Mouse (Mus musculus) kidney, adult 2 months (tissue): ENCODE measurements around the gene Itpa. TPM values are rescaled to one million over a fixed set of nuclear protein-coding genes. Genes with fewer than 3 reads are reported as not detected.
"Not testable (repeated sequence)": the region's sequence is repeated elsewhere in the genome, so short reads cannot be mapped to it uniquely, and the experiment has no call there.

Source experiments
- DNase-seq: peaks from one replicate; pipeline ENCODE4 v3.0.0; 2021
- H3K27ac ChIP-seq: fragments of 200-500 bp; 2 replicates; pipeline ENCODE4 v1.5.1; 2012; ENCODE audit warnings: low read depth, low read length, control low read depth, inconsistent platforms; ENCODE audit not compliant: insufficient read depth
- H3K27me3 ChIP-seq: fragments of 200-500 bp; replicated peaks from 2 replicates; pipeline ENCODE4 v1.6.1; 2012; ENCODE audit warnings: mild to moderate bottlenecking, moderate library complexity, low read length, inconsistent platforms; ENCODE audit not compliant: control insufficient read depth, insufficient read depth
- H3K36me3 ChIP-seq: fragments of 200-500 bp; 2 replicates; pipeline ENCODE4 v1.6.1; 2012; ENCODE audit warnings: mild to moderate bottlenecking, moderate library complexity, low read length, inconsistent platforms; ENCODE audit not compliant: control insufficient read depth, insufficient read depth
- H3K4me1 ChIP-seq: fragments of 200-500 bp; 2 replicates; pipeline ENCODE4 v1.6.1; 2011; ENCODE audit warnings: low read length; ENCODE audit not compliant: control insufficient read depth, insufficient read depth
- H3K4me3 ChIP-seq: fragments of 200-500 bp; 2 replicates; pipeline ENCODE4 v1.5.1; 2011; ENCODE audit warnings: mild to moderate bottlenecking, low read depth, low read length, control low read depth; ENCODE audit not compliant: insufficient read depth
- CTCF ChIP-seq: fragments of 200-500 bp; conservative IDR thresholded peaks from 2 replicates; pipeline ENCODE4 v1.5.1; 2011; ENCODE audit warnings: low read depth, mild to moderate bottlenecking, control low read depth, low read length, moderate library complexity, mixed read lengths; ENCODE audit not compliant: insufficient read depth, insufficient read length
- POLR2A ChIP-seq: fragments of 200-500 bp; IDR thresholded peaks from one replicate; pipeline ENCODE4 v1.6.1; 2011; ENCODE audit warnings: low read depth, low read length, control low read depth
- WGBS: fragments of 180-500 bp; shearing (Covaris S2); methylation state at CpG from one replicate; pipeline ENCODE4 v1.1.7; 2018; 5-methylcytosine and 5-hydroxymethylcytosine counted together
- polyA plus RNA-seq: library from polyadenylated mRNA; depleted of rRNA; stranded (reverse); fragments of >200 nt; gene quantifications from 2 replicates; pipeline ENCODE4 v1.2.3, GENCODE M21; 2012

Itpa gene
- polyA plus RNA-seq, 1 experiment: 34.2 TPM

- TF ChIP-seq CTCF (no peak), POLR2A (no peak)
- Histone ChIP-seq H3K27me3 (no peaks in the 10 kb centered on the region), H3K4me1 (peaks cover 36% of the 10 kb centered on the region), H3K27ac (peak within 1 kb of the TSS; percentile 88), H3K36me3 (no peaks in the 10 kb centered on the region), H3K4me3 (peak within 1 kb of the TSS; percentile 99)
- WGBS: 4% methylated on average over 40 of the region's 40 CpGs
- DNase-seq: peak; percentile 96
These were observed 24.6 kb upstream of the Itpa start, which contains the start of gene Lzts3 for GRCm38 (mm10) chr2:130642684-130643369. Gene Lzts3, minus strand, starts transcription at chr2:130642803.

- no peak overlapping the region for H3K4me3 ChIP-seq
- WGBS: 82% methylated on average over 4 of the region's 4 CpGs
- peaks cover 22% of the 10 kb centered on the region for H3K4me1 ChIP-seq
- no peak for DNase-seq
- no peak overlapping the region for H3K27ac ChIP-seq
- H3K36me3 ChIP-seq: no peaks in the 10 kb centered on the region
- TF ChIP-seq POLR2A: no peak
- no peak for TF ChIP-seq CTCF
- H3K27me3 ChIP-seq: no peaks in the 10 kb centered on the region
These were observed 22.2 kb upstream of the Itpa start for GRCm38 (mm10) chr2:130645198-130645597.

- not testable (repeated sequence) for DNase-seq, H3K27ac ChIP-seq, H3K36me3 ChIP-seq, H3K27me3 ChIP-seq, H3K4me3 ChIP-seq, H3K4me1 ChIP-seq
- WGBS: 86% methylated on average over 6 of the region's 6 CpGs
These were observed 18.4 kb upstream of the Itpa start for GRCm38 (mm10) chr2:130649028-130649427.

GRCm38 (mm10) chr2:130653303-130653702 is 14.1 kb upstream of the Itpa start:
- TF ChIP-seq CTCF: no peak
- TF ChIP-seq POLR2A: no peak
- Histone ChIP-seq H3K27ac (no peak overlapping the region), H3K27me3 (no peaks in the 10 kb centered on the region), H3K4me3 (no peak overlapping the region), H3K36me3 (peaks cover 3% of the 10 kb centered on the region), H3K4me1 (no peaks in the 10 kb centered on the region)
- no peak for DNase-seq
- WGBS: 91% methylated on average over 2 of the region's 2 CpGs

- H3K4me3 ChIP-seq: no peak overlapping the region
- H3K27ac ChIP-seq: no peak overlapping the region
- H3K27me3 ChIP-seq: no peaks in the 10 kb centered on the region
- H3K4me1 ChIP-seq: no peaks in the 10 kb centered on the region
- H3K36me3 ChIP-seq: peaks cover 3% of the 10 kb centered on the region
- no peak for DNase-seq
- TF ChIP-seq POLR2A: no peak
- TF ChIP-seq CTCF: no peak
- 74% methylated on average over 1 of the region's 1 CpGs for WGBS
These were observed 13.7 kb upstream of the Itpa start for GRCm38 (mm10) chr2:130653760-130654159.

- Histone ChIP-seq H3K36me3 (peaks cover 3% of the 10 kb centered on the region), H3K4me3 (no peak overlapping the region), H3K27ac (no peak overlapping the region), H3K4me1 (no peaks in the 10 kb centered on the region), H3K27me3 (no peaks in the 10 kb centered on the region)
- 93% methylated on average over 6 of the region's 6 CpGs for WGBS
- DNase-seq: no peak
- no peak for TF ChIP-seq CTCF
- no peak for TF ChIP-seq POLR2A
These were observed 11.6 kb upstream of the Itpa start for GRCm38 (mm10) chr2:130655660-130656339.

- Histone ChIP-seq H3K4me1 (no peaks in the 10 kb centered on the region), H3K36me3 (peaks cover 3% of the 10 kb centered on the region), H3K4me3 (no peak overlapping the region), H3K27me3 (no peaks in the 10 kb centered on the region), H3K27ac (no peak overlapping the region)
- 90% methylated on average over 9 of the region's 9 CpGs for WGBS
- no peak for DNase-seq
- TF ChIP-seq POLR2A (no peak), CTCF (no peak)
These were observed 10.9 kb upstream of the Itpa start for GRCm38 (mm10) chr2:130656536-130656935.

- H3K27ac ChIP-seq: no peak overlapping the region
- H3K27me3 ChIP-seq: no peaks in the 10 kb centered on the region
- DNase-seq: no peak
- peaks cover 3% of the 10 kb centered on the region for H3K36me3 ChIP-seq
- no peak overlapping the region for H3K4me3 ChIP-seq
- no peak for TF ChIP-seq POLR2A
- TF ChIP-seq CTCF: no peak
- WGBS: 85% methylated on average over 6 of the region's 6 CpGs
- H3K4me1 ChIP-seq: no peaks in the 10 kb centered on the region
These were observed 9.9 kb upstream of the Itpa start for GRCm38 (mm10) chr2:130657541-130657940.
